Mouse (Mus musculus): Measurements from ENCODE around the gene B3glct. TPM values are rescaled to one million over a fixed set of nuclear protein-coding genes. Genes with fewer than 3 reads are reported as not detected.

B3glct gene
- 15.3 and 15.8 TPM in 2 replicates for polyA plus RNA-seq (2014; fragmentation: Nextera tagmentation; extraction: Ambion mirVana)

GRCm38 (mm10) chr5:149678100-149678989 lies at the start of gene B3glct:
B3glct (plus strand) TSS chr5:149678230.
- ATAC-seq (ENCODE audit: low FRiP score) (peak; percentile 97), DNase-seq (ENCODE audit: low spot score) (peak; percentile 93)
- Histone ChIP-seq H3K27me3 (ENCODE audit: control insufficient read depth, insufficient read depth, low read length) (no peaks in the 10 kb centered on the region), H3K4me3 (ENCODE audit: low read depth, low read length) (peak within 1 kb of the TSS; percentile 62), H3K27ac (ENCODE audit: low read depth, low read length) (peak within 1 kb of the TSS; percentile 72; the same call in 1 of the 2 replicates), H3K36me3 (ENCODE audit: control insufficient read depth, insufficient read depth, low read length) (no peaks in the 10 kb centered on the region), H3K9ac (ENCODE audit: low read depth, low read length) (peak within 1 kb of the TSS; percentile 78), H3K9me3 (ENCODE audit: control insufficient read depth, low read length) (no peaks in the 10 kb centered on the region), H3K4me2 (replicated peaks; ENCODE audit: low read depth, low read length) (peak within 1 kb of the TSS; percentile 87), H3K4me1 (replicated peaks; ENCODE audit: control insufficient read depth, insufficient read depth, low read length) (peaks cover 8% of the 10 kb centered on the region)
- under 1% methylated on average over 58 of the region's 106 CpGs for WGBS

- H3K4me1 ChIP-seq (replicated peaks; ENCODE audit: control insufficient read depth, insufficient read depth, low read length): peaks cover 6% of the 10 kb centered on the region
- H3K27ac ChIP-seq (ENCODE audit: low read depth, low read length): no peak overlapping the region
- H3K4me3 ChIP-seq (ENCODE audit: low read depth, low read length): peak overlapping the region; percentile 77
- ATAC-seq (ENCODE audit: low FRiP score) (no peak), DNase-seq (ENCODE audit: low spot score) (no peak)
- peak overlapping the region; percentile 77 for H3K9ac ChIP-seq (ENCODE audit: low read depth, low read length)
- peak overlapping the region; percentile 95 for H3K4me2 ChIP-seq (replicated peaks; ENCODE audit: low read depth, low read length)
- H3K36me3 ChIP-seq (ENCODE audit: control insufficient read depth, insufficient read depth, low read length): no peaks in the 10 kb centered on the region; the same call in 1 of the 2 replicates
- no peaks in the 10 kb centered on the region for H3K27me3 ChIP-seq (ENCODE audit: control insufficient read depth, insufficient read depth, low read length)
- WGBS: 82% methylated on average over 11 of the region's 11 CpGs
- H3K9me3 ChIP-seq (ENCODE audit: control insufficient read depth, low read length): no peaks in the 10 kb centered on the region
These were observed 43.5 kb upstream of the B3glct start for GRCm38 (mm10) chr5:149634409-149635035.

GRCm38 (mm10) chr5:149635556-149635955 lies 42.5 kb upstream of the B3glct start:
- WGBS: under 1% methylated on average over 22 of the region's 24 CpGs
- Histone ChIP-seq H3K27me3 (ENCODE audit: control insufficient read depth, insufficient read depth, low read length) (no peaks in the 10 kb centered on the region), H3K27ac (ENCODE audit: low read depth, low read length) (peak overlapping the region; percentile 81), H3K4me1 (replicated peaks; ENCODE audit: control insufficient read depth, insufficient read depth, low read length) (peaks cover 6% of the 10 kb centered on the region), H3K36me3 (ENCODE audit: control insufficient read depth, insufficient read depth, low read length) (no peaks in the 10 kb centered on the region), H3K9me3 (ENCODE audit: control insufficient read depth, low read length) (no peaks in the 10 kb centered on the region), H3K9ac (ENCODE audit: low read depth, low read length) (peak overlapping the region; percentile 77), H3K4me2 (replicated peaks; ENCODE audit: low read depth, low read length) (peak overlapping the region; percentile 95), H3K4me3 (ENCODE audit: low read depth, low read length) (peak overlapping the region; percentile 77)
- ATAC-seq (ENCODE audit: low FRiP score): no peak
- DNase-seq (ENCODE audit: low spot score): peak; percentile 55

GRCm38 (mm10) chr5:149636075-149636920 lies 41.7 kb upstream of the B3glct start, which contains the start of gene Hsph1:
Hsph1 (minus strand) TSS chr5:149636376.
- Histone ChIP-seq H3K9me3 (ENCODE audit: control insufficient read depth, low read length) (no peaks in the 10 kb centered on the region), H3K4me2 (replicated peaks; ENCODE audit: low read depth, low read length) (peak within 1 kb of the TSS; percentile 95), H3K9ac (ENCODE audit: low read depth, low read length) (peak within 1 kb of the TSS; percentile 77), H3K36me3 (ENCODE audit: control insufficient read depth, insufficient read depth, low read length) (no peaks in the 10 kb centered on the region), H3K4me1 (replicated peaks; ENCODE audit: control insufficient read depth, insufficient read depth, low read length) (peaks cover 6% of the 10 kb centered on the region), H3K27me3 (ENCODE audit: control insufficient read depth, insufficient read depth, low read length) (no peaks in the 10 kb centered on the region), H3K27ac (ENCODE audit: low read depth, low read length) (peak within 1 kb of the TSS; percentile 81), H3K4me3 (ENCODE audit: low read depth, low read length) (peak within 1 kb of the TSS; percentile 77)
- under 1% methylated on average over 59 of the region's 60 CpGs for WGBS
- ATAC-seq (ENCODE audit: low FRiP score) (peak; percentile 99), DNase-seq (ENCODE audit: low spot score) (peak; percentile 98)

- Histone ChIP-seq H3K36me3 (ENCODE audit: control insufficient read depth, insufficient read depth, low read length) (no peaks in the 10 kb centered on the region), H3K4me1 (replicated peaks; ENCODE audit: control insufficient read depth, insufficient read depth, low read length) (peaks cover 6% of the 10 kb centered on the region), H3K4me3 (ENCODE audit: low read depth, low read length) (peak overlapping the region; percentile 77; the same call in 1 of the 2 replicates), H3K27ac (ENCODE audit: low read depth, low read length) (no peak overlapping the region), H3K9me3 (ENCODE audit: control insufficient read depth, low read length) (no peaks in the 10 kb centered on the region), H3K27me3 (ENCODE audit: control insufficient read depth, insufficient read depth, low read length) (no peaks in the 10 kb centered on the region), H3K9ac (ENCODE audit: low read depth, low read length) (peak overlapping the region; percentile 40), H3K4me2 (replicated peaks; ENCODE audit: low read depth, low read length) (peak overlapping the region; percentile 95; the same call in 1 of the 2 replicates)
- ATAC-seq (ENCODE audit: low FRiP score) (no peak), DNase-seq (ENCODE audit: low spot score) (peak; percentile 45)
- 69% methylated on average over 8 of the region's 8 CpGs for WGBS
These were observed 40.7 kb upstream of the B3glct start for GRCm38 (mm10) chr5:149637306-149637705.

GRCm38 (mm10) chr5:149641277-149641892 lies 36.6 kb upstream of the B3glct start:
- DNase-seq (ENCODE audit: low spot score) (no peak), ATAC-seq (ENCODE audit: low FRiP score) (no peak)
- Histone ChIP-seq H3K27ac (ENCODE audit: low read depth, low read length) (no peak overlapping the region), H3K4me1 (replicated peaks; ENCODE audit: control insufficient read depth, insufficient read depth, low read length) (no peaks in the 10 kb centered on the region), H3K36me3 (ENCODE audit: control insufficient read depth, insufficient read depth, low read length) (no peaks in the 10 kb centered on the region), H3K4me2 (replicated peaks; ENCODE audit: low read depth, low read length) (no peak overlapping the region), H3K9me3 (ENCODE audit: control insufficient read depth, low read length) (no peaks in the 10 kb centered on the region), H3K4me3 (ENCODE audit: low read depth, low read length) (no peak overlapping the region), H3K9ac (ENCODE audit: low read depth, low read length) (no peak overlapping the region), H3K27me3 (ENCODE audit: control insufficient read depth, insufficient read depth, low read length) (no peaks in the 10 kb centered on the region)
- 91% methylated on average over 8 of the region's 8 CpGs for WGBS

GRCm38 (mm10) chr5:149642366-149642765 lies 35.7 kb upstream of the B3glct start:
- Histone ChIP-seq H3K27me3 (ENCODE audit: control insufficient read depth, insufficient read depth, low read length) (no peaks in the 10 kb centered on the region), H3K4me2 (replicated peaks; ENCODE audit: low read depth, low read length) (no peak overlapping the region), H3K36me3 (ENCODE audit: control insufficient read depth, insufficient read depth, low read length) (no peaks in the 10 kb centered on the region), H3K9me3 (ENCODE audit: control insufficient read depth, low read length) (no peaks in the 10 kb centered on the region), H3K27ac (ENCODE audit: low read depth, low read length) (no peak overlapping the region), H3K4me1 (replicated peaks; ENCODE audit: control insufficient read depth, insufficient read depth, low read length) (no peaks in the 10 kb centered on the region), H3K9ac (ENCODE audit: low read depth, low read length) (no peak overlapping the region), H3K4me3 (ENCODE audit: low read depth, low read length) (no peak overlapping the region)
- 63% methylated on average over 6 of the region's 6 CpGs for WGBS
- ATAC-seq (ENCODE audit: low FRiP score) (no peak), DNase-seq (ENCODE audit: low spot score) (no peak)
